Mouse (Mus musculus): ENCODE measurements around the gene Klhl34. TPM values are rescaled to one million over a fixed set of nuclear protein-coding genes. Genes with fewer than 3 reads are reported as not detected.

The Klhl34 gene
- polyA plus RNA-seq (2014; fragmentation: Nextera tagmentation; extraction: Ambion mirVana), result 0.20 and 0.53 TPM in 2 replicates

GRCm38 (mm10) chrX:157818207-157818920 is at the start of gene Klhl34:
TSS of gene Klhl34 (plus strand) at chrX:157818435.
- Histone ChIP-seq H3K27ac (ENCODE audit: low read depth, low read length) (no peak within 1 kb of the TSS), H3K36me3 (ENCODE audit: control insufficient read depth, insufficient read depth, low read length) (no peaks in the 10 kb centered on the region), H3K4me3 (ENCODE audit: low read length) (peak within 1 kb of the TSS; percentile 26), H3K27me3 (ENCODE audit: control insufficient read depth, insufficient read depth, low read length) (no peaks in the 10 kb centered on the region), H3K4me2 (replicated peaks; ENCODE audit: low read depth, low read length) (peak within 1 kb of the TSS; percentile 54), H3K4me1 (ENCODE audit: control insufficient read depth, insufficient read depth, low read length) (0 out of 2 replicates have a peak, but pooled peaks cover 2% of the 10 kb centered on the region), H3K9ac (ENCODE audit: low read depth, low read length) (no peak within 1 kb of the TSS), H3K9me3 (ENCODE audit: control insufficient read depth, low read length) (no peaks in the 10 kb centered on the region)
- peak; percentile 84 for ATAC-seq (ENCODE audit: low FRiP score, low TSS enrichment)
- WGBS, result 41% methylated on average over 28 of the region's 28 CpGs

- ATAC-seq (ENCODE audit: low FRiP score, low TSS enrichment), result no peak
- H3K36me3 ChIP-seq (ENCODE audit: control insufficient read depth, insufficient read depth, low read length), result no peaks in the 10 kb centered on the region
- no peak overlapping the region for H3K27ac ChIP-seq (ENCODE audit: low read depth, low read length)
- H3K4me1 ChIP-seq (ENCODE audit: control insufficient read depth, insufficient read depth, low read length), result no peaks in the 10 kb centered on the region
- WGBS, result 85% methylated on average over 2 of the region's 2 CpGs
- H3K9ac ChIP-seq (ENCODE audit: low read depth, low read length), result no peak overlapping the region
- H3K4me3 ChIP-seq (ENCODE audit: low read length), result no peak overlapping the region
- H3K27me3 ChIP-seq (ENCODE audit: control insufficient read depth, insufficient read depth, low read length), result no peaks in the 10 kb centered on the region
- no peaks in the 10 kb centered on the region for H3K9me3 ChIP-seq (ENCODE audit: control insufficient read depth, low read length)
- H3K4me2 ChIP-seq (replicated peaks; ENCODE audit: low read depth, low read length), result no peak overlapping the region
Observed at GRCm38 (mm10) chrX:157801669-157802068, 16.6 kb upstream of the Klhl34 start.

GRCm38 (mm10) chrX:157809721-157810120 is 8.5 kb upstream of the Klhl34 start:
- WGBS, result 48% methylated on average over 1 of the region's 1 CpGs
- no peak overlapping the region for H3K4me3 ChIP-seq (ENCODE audit: low read length)
- no peak for ATAC-seq (ENCODE audit: low FRiP score, low TSS enrichment)

DNA sequence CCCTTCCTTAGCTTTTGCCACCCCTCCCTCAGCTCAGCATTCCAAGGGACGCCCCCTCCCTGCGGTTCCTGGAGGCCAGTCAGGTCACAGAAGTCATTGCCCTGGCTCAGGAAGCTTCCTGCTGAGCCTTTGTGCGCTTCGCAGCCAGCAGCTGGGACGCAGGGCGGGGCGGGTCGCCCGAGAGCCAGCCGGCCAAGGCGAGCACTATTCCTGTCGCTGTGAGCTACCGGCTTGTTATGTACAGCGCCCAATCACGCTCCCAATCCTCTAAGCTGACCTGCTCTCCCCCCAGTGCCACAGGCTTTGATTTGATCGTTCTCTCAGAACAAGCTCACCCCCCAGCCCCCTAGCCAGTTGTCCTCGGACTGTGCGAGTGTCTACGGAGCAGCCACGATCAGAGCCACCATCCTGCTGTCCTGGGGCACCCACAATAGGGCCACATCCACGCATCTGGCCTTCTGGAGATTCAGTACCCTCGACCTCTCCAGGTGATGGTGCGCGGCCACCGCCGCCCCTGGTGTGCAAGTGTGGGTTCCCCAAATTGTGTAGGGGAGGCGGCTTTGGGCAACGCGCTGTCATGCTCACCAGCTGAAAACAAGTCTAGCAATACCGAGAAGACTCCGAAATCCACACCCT is 546 bp upstream of the Klhl34 start:
- no peak overlapping the region for H3K9ac ChIP-seq (ENCODE audit: low read depth, low read length)
- peak; percentile 90 for ATAC-seq (ENCODE audit: low FRiP score, low TSS enrichment)
- peak overlapping the region; percentile 54 for H3K4me2 ChIP-seq (replicated peaks; ENCODE audit: low read depth, low read length)
- H3K36me3 ChIP-seq (ENCODE audit: control insufficient read depth, insufficient read depth, low read length), result no peaks in the 10 kb centered on the region
- no peaks in the 10 kb centered on the region for H3K9me3 ChIP-seq (ENCODE audit: control insufficient read depth, low read length)
- 19% methylated on average over 31 of the region's 31 CpGs for WGBS
- H3K4me3 ChIP-seq (ENCODE audit: low read length), result peak overlapping the region; percentile 26
- 0 out of 2 replicates have a peak, but pooled peaks cover 2% of the 10 kb centered on the region for H3K4me1 ChIP-seq (ENCODE audit: control insufficient read depth, insufficient read depth, low read length)
- H3K27me3 ChIP-seq (ENCODE audit: control insufficient read depth, insufficient read depth, low read length), result no peaks in the 10 kb centered on the region
- H3K27ac ChIP-seq (ENCODE audit: low read depth, low read length), result no peak overlapping the region

More at GRCm38 (mm10) chrX:157809721-157810120, 8.5 kb upstream of the Klhl34 start:
- no peak overlapping the region for H3K9ac ChIP-seq (ENCODE audit: low read depth, low read length)
- no peaks in the 10 kb centered on the region for H3K36me3 ChIP-seq (ENCODE audit: control insufficient read depth, insufficient read depth, low read length)
- H3K4me1 ChIP-seq (ENCODE audit: control insufficient read depth, insufficient read depth, low read length), result no peaks in the 10 kb centered on the region
- no peak overlapping the region for H3K4me2 ChIP-seq (replicated peaks; ENCODE audit: low read depth, low read length)
- no peaks in the 10 kb centered on the region for H3K27me3 ChIP-seq (ENCODE audit: control insufficient read depth, insufficient read depth, low read length)
- no peaks in the 10 kb centered on the region for H3K9me3 ChIP-seq (ENCODE audit: control insufficient read depth, low read length)
- H3K27ac ChIP-seq (ENCODE audit: low read depth, low read length), result no peak overlapping the region

DNA sequence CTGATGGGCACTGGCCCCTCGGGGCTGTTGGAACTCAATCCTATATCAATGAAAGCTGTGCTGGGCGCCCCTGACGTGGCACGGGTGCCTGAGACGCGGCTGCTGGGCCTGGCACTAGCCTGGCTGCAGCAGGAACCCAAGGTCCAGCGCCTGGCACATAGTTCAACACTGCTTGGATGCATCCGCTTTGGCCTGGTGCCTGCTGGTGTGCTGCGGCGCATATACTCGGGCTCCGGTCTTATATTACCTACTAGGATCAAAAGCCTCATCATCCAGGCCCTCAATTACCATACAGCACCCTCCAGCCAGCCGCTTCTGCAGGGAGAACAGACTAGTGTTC is 656 bp downstream of the Klhl34 start:
- H3K4me1 ChIP-seq (ENCODE audit: control insufficient read depth, insufficient read depth, low read length), result 0 out of 2 replicates have a peak, but pooled peaks cover 2% of the 10 kb centered on the region
- ATAC-seq (ENCODE audit: low FRiP score, low TSS enrichment), result no peak
- H3K4me3 ChIP-seq (ENCODE audit: low read length), result no peak overlapping the region
- H3K36me3 ChIP-seq (ENCODE audit: control insufficient read depth, insufficient read depth, low read length), result no peaks in the 10 kb centered on the region
- WGBS, result 84% methylated on average over 13 of the region's 13 CpGs
- H3K4me2 ChIP-seq (replicated peaks; ENCODE audit: low read depth, low read length), result no peak overlapping the region
- no peak overlapping the region for H3K9ac ChIP-seq (ENCODE audit: low read depth, low read length)
- no peaks in the 10 kb centered on the region for H3K9me3 ChIP-seq (ENCODE audit: control insufficient read depth, low read length)
- H3K27me3 ChIP-seq (ENCODE audit: control insufficient read depth, insufficient read depth, low read length), result no peaks in the 10 kb centered on the region
- no peak overlapping the region for H3K27ac ChIP-seq (ENCODE audit: low read depth, low read length)

- WGBS, result 77% methylated on average over 4 of the region's 4 CpGs
- no peaks in the 10 kb centered on the region for H3K9me3 ChIP-seq (ENCODE audit: control insufficient read depth, low read length)
- no peak for ATAC-seq (ENCODE audit: low FRiP score, low TSS enrichment)
- H3K36me3 ChIP-seq (ENCODE audit: control insufficient read depth, insufficient read depth, low read length), result no peaks in the 10 kb centered on the region
- H3K4me2 ChIP-seq (replicated peaks; ENCODE audit: low read depth, low read length), result no peak overlapping the region
- no peak overlapping the region for H3K9ac ChIP-seq (ENCODE audit: low read depth, low read length)
- no peaks in the 10 kb centered on the region for H3K4me1 ChIP-seq (ENCODE audit: control insufficient read depth, insufficient read depth, low read length)
- no peaks in the 10 kb centered on the region for H3K27me3 ChIP-seq (ENCODE audit: control insufficient read depth, insufficient read depth, low read length)
- no peak overlapping the region for H3K4me3 ChIP-seq (ENCODE audit: low read length)
- no peak overlapping the region for H3K27ac ChIP-seq (ENCODE audit: low read depth, low read length)
Observed at GRCm38 (mm10) chrX:157829983-157830382, 11.7 kb downstream of the Klhl34 start.

Other genes starting within 250 kb of the Klhl34 start
- gene Yy2, start 249.4 kb upstream of the Klhl34 start, polyA plus RNA-seq (2014; fragmentation: Nextera tagmentation; extraction: Ambion mirVana), result 4.0 and 6.6 TPM in 2 replicates
- 17.1 and 28.5 TPM in 2 replicates for gene Mbtps2, start 219.7 kb upstream of the Klhl34 start, polyA plus RNA-seq (2014; fragmentation: Nextera tagmentation; extraction: Ambion mirVana)
- gene Smpx, start 119.5 kb upstream of the Klhl34 start, polyA plus RNA-seq (2014; fragmentation: Nextera tagmentation; extraction: Ambion mirVana), result 1.2 and 2.4 TPM in 2 replicates
- 1.4 and 2.3 TPM in 2 replicates for gene Cnksr2, start 224.9 kb downstream of the Klhl34 start, polyA plus RNA-seq (2014; fragmentation: Nextera tagmentation; extraction: Ambion mirVana)

Measured in kidney, embryonic 14.5 days (tissue).